Mouse (Mus musculus) bone marrow macrophage, adult 2 months (primary cell): ENCODE measurements around the gene Gm36176. TPM values are rescaled to one million over a fixed set of nuclear protein-coding genes. Genes with fewer than 3 reads are reported as not detected.
"Not testable (repeated sequence)": the region's sequence is repeated elsewhere in the genome, so short reads cannot be mapped to it uniquely, and the experiment has no call there.

ENCODE experiments used
- H3K27ac ChIP-seq: 2 replicates; pipeline ENCODE4 v1.5.1; 2012; ENCODE audit warnings: low read depth, low read length; ENCODE audit not compliant: insufficient read depth
- H3K4me1 ChIP-seq: 2 replicates; pipeline ENCODE4 v1.6.1; 2012; ENCODE audit warnings: low read length; ENCODE audit not compliant: control insufficient read depth, insufficient read depth
- H3K4me3 ChIP-seq: 2 replicates; pipeline ENCODE4 v1.5.1; 2012; ENCODE audit warnings: mild to moderate bottlenecking, low read length, moderate library complexity; ENCODE audit not compliant: insufficient read depth
- CTCF ChIP-seq: IDR thresholded peaks from 2 replicates; pipeline ENCODE4 v1.5.1; 2012; ENCODE audit warnings: low read depth, mild to moderate bottlenecking, low read length, moderate library complexity
- POLR2A ChIP-seq: IDR thresholded peaks from 2 replicates; pipeline ENCODE4 v1.6.1; 2012; ENCODE audit warnings: mild to moderate bottlenecking, low read depth, low read length, borderline replicate concordance
- polyA plus RNA-seq: library from polyadenylated mRNA; stranded (reverse); fragments of >200 nt; gene quantifications from 2 replicates; pipeline ENCODE4 v1.2.4, GENCODE M21; 2012; ENCODE audit not compliant: missing spikeins, insufficient read depth, insufficient read length

Gm36176 gene
- not detected in 2 replicates for polyA plus RNA-seq

- TF ChIP-seq CTCF (no peak), POLR2A (no peak)
- no peak within 1 kb of the TSS for H3K4me3 ChIP-seq
- no peak within 1 kb of the TSS for H3K27ac ChIP-seq
- peaks cover 10% of the 10 kb centered on the region for H3K4me1 ChIP-seq
These were observed at the start of gene Gm36176 for GRCm38 (mm10) chr10:77846503-77846902. TSS of gene Gm36176 (plus strand) at chr10:77846803.

GRCm38 (mm10) chr10:77797677-77798076, 48.9 kb upstream of the Gm36176 start:
- Histone ChIP-seq H3K4me3 (no peak overlapping the region), H3K4me1 (no peaks in the 10 kb centered on the region), H3K27ac (no peak overlapping the region)
- TF ChIP-seq POLR2A, result no peak
- no peak for TF ChIP-seq CTCF

GRCm38 (mm10) chr10:77798164-77798920, 48.3 kb upstream of the Gm36176 start:
- not testable (repeated sequence) for H3K4me3 ChIP-seq, H3K27ac ChIP-seq, H3K4me1 ChIP-seq

- no peaks in the 10 kb centered on the region for H3K4me1 ChIP-seq
- no peak within 1 kb of the TSS for H3K4me3 ChIP-seq
- H3K27ac ChIP-seq, result no peak within 1 kb of the TSS
- TF ChIP-seq CTCF (no peak), POLR2A (no peak)
These were observed 47.6 kb upstream of the Gm36176 start, which contains the start of gene Gm19668 for GRCm38 (mm10) chr10:77798921-77799508. TSS of gene Gm19668 (minus strand) at chr10:77799133.

- TF ChIP-seq CTCF (no peak), POLR2A (no peak)
- H3K27ac ChIP-seq, result no peak overlapping the region
These were observed 42.5 kb upstream of the Gm36176 start for GRCm38 (mm10) chr10:77804095-77804494.

GRCm38 (mm10) chr10:77811743-77812142, 34.9 kb upstream of the Gm36176 start, which contains the start of gene Gm9507:
TSS of gene Gm9507 (minus strand) at chr10:77811843.
- H3K4me1 ChIP-seq, result no peaks in the 10 kb centered on the region
- H3K27ac ChIP-seq, result no peak within 1 kb of the TSS
- H3K4me3 ChIP-seq, result no peak within 1 kb of the TSS
- no peak for TF ChIP-seq CTCF
- no peak for TF ChIP-seq POLR2A

More at GRCm38 (mm10) chr10:77804095-77804494, 42.5 kb upstream of the Gm36176 start:
- Histone ChIP-seq H3K4me3 (no peak overlapping the region), H3K4me1 (no peaks in the 10 kb centered on the region)

GRCm38 (mm10) chr10:77814382-77814781, 32.2 kb upstream of the Gm36176 start, which contains the start of gene Gm2696:
TSS of gene Gm2696 (plus strand) at chr10:77814682.
- TF ChIP-seq CTCF (no peak), POLR2A (no peak)
- no peak within 1 kb of the TSS for H3K4me3 ChIP-seq
- H3K27ac ChIP-seq, result no peak within 1 kb of the TSS
- H3K4me1 ChIP-seq, result no peaks in the 10 kb centered on the region

GRCm38 (mm10) chr10:77815514-77815913, 31.1 kb upstream of the Gm36176 start:
- Histone ChIP-seq H3K4me1 (no peaks in the 10 kb centered on the region), H3K4me3 (no peak overlapping the region), H3K27ac (no peak overlapping the region)
- TF ChIP-seq POLR2A (no peak), CTCF (peak; percentile 50; the same call in 1 of the 2 replicates)

GRCm38 (mm10) chr10:77818523-77818922, 28.1 kb upstream of the Gm36176 start:
- no peak overlapping the region for H3K27ac ChIP-seq
- no peaks in the 10 kb centered on the region for H3K4me1 ChIP-seq
- H3K4me3 ChIP-seq, result no peak overlapping the region
- TF ChIP-seq POLR2A (no peak), CTCF (no peak)

- Histone ChIP-seq H3K4me1 (no peaks in the 10 kb centered on the region), H3K27ac (no peak overlapping the region), H3K4me3 (no peak overlapping the region)
- TF ChIP-seq POLR2A (no peak), CTCF (no peak)
These were observed 27.4 kb upstream of the Gm36176 start for GRCm38 (mm10) chr10:77819203-77819602.
